Mouse (Mus musculus) retina, postnatal 1 day (tissue): ENCODE data around the gene Acrbp.
"Not testable (repeated sequence)": the region's sequence is repeated elsewhere in the genome, so short reads cannot be mapped to it uniquely, and the experiment has no call there.

Experiments used
- DNase-seq: peaks from one replicate; pipeline ENCODE4 v3.0.0-alpha.2; 2012

The Acrbp gene

DNA sequence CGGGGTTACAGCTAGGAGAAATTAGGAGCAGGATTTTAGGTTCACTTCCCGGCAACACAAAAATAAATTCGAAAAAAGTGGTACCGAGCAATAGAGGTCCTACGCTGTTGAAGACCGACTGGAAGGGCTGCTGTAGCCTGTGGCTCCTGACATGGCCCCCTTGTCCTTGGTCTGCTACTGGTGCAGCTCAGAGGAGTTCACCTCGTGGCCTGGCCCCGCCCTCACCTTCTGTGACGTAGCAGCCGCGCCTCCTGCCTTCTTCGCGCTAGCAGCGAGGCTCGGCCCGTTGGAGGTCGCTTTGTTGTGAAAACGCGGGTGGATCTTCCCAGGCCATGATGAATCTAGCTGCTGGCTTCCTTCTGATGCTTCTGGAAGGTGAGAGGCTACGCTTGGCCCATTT is at the start of gene Acrbp:
Acrbp (plus strand) TSS at position 12 of the 400 bp plus-strand sequence.
- DNase-seq = no peak

DNA sequence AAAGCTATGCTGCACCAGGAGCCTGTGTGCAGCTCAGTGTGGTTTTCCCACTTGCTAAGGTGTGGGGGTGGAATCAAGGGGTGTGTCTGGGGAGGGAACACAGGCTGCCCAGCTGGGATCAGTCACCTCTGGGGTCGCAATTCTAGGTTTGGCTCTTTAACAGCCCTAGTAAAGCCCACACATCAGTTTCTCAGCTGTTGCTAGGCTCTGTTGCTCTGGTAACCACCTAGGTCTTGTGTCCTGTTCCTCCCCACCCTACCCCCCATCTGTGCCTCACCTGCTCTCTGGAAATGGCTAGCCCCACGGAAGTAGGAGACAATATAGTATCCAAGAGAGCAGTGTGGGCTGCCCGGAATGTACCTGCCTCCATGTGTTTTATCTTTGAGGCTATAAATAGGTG is 45.8 kb upstream of the Acrbp start:
- no peak for DNase-seq

DNA sequence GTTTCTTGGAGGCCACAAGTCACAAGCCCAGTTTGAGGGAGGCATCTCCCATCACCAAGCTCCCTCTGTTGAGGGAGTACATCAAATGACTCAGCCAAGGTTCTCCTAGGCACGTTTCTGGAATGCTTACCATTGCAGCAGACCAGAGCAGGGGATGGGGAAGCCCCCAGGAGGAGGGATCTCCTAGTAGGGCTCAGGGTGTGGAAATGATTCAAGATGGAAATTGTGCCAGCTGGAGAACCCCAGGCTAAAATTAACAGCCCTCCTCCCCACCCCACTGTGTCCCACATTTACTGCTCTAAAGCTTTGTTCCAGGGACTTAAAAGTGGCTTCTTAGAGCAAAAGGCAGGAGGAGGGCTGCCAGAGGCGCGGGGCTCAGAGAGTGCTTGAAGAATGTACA is 44.4 kb upstream of the Acrbp start:
- DNase-seq = peak; percentile 24

DNA sequence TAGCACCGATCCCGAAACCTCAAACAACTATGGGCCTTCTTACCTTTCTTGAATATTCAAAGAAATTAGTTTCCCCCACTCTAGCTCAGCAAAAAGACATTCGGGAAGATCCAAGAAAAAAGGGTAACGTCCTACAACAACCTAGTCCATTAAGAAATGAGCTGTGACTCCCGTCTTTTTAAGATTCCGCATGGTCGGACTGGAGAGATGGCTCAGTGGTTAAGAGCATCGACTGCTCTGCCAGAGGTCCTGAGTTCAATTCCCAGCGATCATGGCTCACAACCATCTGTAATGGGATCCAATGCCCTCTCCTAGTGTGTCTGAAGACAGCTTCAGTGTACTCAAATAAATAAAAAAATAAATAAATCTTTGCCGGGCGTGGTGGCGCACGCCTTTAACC is 41.4 kb upstream of the Acrbp start:
- DNase-seq = no peak

DNA sequence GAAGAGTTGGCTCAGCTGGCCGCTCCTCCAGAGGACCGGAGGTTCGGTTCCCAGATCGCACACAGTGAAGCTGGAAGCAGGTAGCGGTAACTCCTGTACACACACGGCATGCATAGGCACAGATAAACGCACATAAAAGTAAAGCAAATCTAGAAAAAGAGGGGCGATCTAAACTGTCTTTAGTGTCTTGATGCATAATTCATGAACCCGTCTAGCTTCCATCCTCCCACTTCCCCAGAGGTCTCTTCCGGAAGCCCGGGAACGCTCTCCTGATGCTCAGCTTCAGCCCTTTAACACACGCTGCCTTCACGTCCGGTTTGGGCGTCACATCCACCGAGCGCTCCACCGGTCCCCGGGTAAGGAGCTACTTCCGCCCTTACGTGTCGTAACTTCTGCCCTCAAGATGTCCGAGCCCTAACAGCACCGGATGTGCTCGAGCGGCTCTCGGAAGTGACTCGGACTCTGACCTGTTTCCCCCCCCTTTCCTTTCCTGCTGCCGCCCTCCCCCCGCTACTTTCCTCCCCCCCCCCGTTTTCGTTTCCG is 40.8 kb upstream of the Acrbp start:
- DNase-seq = peak; percentile 99

DNA sequence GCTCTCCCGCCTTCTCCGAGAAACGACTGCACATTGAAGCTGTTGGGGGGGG is 40.5 kb upstream of the Acrbp start, which contains the start of gene Zfp384:
Zfp384 (plus strand) TSS at position 17 of the 52 bp plus-strand sequence.
- no peak for DNase-seq

DNA sequence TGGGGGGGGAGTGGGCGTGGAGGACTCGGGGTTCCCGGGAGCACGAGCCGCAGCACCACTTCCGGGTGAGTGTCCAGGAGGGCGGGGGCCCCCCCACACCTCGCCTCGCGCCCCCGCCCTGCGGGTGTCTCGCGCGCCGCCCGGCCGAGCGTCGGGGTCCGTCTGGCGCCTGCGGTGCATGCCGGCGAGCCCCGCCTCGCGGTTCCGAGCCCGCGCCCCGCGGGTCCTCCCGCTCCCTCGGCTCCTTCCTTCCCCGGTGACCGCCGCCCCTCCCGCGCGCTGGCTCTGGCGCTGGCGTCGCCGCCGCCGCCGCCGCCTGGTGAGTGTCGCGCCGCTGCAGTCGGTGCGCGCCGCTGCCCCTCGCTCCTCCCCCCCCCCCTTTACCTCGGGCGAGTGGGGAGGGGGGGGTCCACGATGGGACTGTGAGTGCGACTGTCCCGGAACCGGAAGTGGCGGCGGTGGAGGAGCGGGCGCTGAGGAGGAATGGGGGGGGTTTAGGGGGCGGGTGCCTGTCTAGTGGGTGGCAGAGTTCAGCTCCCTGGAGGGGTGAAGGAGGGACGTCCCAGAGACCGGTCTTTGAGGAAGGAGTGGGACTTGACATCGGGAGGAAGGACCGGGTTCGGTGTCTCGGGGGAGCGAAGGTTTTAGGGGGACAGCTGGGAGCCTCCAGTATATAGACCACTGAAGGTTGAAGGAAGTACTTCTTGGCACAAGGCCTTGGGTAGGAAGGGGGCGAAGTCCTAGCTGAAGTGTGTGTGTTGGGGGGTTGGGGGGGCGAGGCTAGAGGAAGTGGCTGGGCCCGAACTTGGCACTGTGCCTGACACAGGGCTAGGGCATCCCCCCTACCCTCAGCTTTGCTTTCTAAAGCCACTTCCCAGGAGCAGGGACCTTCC is 40.1 kb upstream of the Acrbp start:
- DNase-seq = peak; percentile 93

DNA sequence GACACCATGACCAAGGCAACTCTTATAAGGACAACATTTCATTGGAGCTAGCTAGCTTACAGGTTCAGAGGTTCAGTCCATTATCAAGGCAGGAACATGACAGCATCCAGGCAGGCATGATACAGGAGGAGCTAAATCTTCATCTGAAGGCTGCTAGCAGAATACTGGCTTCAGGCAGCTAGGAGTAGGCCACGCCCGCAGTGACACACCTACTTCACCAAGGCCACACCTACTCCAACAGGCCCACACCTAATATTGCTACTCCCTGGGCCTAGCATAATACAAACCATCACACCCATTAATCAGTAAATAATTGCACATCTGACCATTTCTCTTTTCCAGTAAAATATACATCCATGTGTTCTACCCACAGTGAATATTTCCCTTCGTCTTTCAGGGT is 31.8 kb upstream of the Acrbp start:
- DNase-seq = no peak

DNA sequence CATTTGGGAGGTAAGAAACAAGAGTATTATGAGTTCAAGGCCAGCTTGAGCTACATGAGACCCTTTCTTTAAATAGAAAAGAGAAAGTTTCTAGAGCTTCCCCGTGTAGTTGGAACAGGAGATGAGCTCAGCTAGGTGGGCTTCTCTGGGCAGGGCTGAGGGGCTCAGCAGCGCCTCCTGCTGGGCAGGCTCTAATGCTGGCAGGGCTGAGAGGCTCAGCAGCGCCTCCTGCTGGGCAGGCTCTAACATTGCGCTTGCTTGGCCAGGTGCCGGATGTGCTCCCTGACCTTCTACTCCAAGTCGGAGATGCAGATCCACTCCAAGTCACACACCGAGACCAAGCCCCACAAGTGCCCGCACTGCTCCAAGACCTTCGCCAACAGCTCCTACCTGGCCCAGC is 19.0 kb upstream of the Acrbp start:
- peak; percentile 69 for DNase-seq

DNA sequence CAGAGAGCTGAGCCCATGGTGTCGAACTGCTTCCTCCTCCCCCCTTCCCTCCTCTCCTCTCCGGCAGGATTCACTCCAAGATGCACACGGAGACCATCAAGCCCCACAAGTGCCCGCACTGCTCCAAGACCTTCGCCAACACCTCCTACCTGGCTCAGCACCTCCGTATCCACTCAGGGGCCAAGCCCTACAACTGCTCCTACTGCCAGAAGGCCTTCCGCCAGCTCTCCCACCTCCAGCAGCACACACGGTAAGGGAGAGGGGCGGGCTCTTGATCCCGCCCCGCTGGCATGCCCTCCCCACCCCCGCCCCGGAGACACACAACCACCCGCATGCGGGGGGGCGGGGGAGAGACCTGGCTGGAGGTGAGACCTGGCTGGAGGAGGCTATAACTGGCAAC is 17.9 kb upstream of the Acrbp start:
- DNase-seq = no peak

DNA sequence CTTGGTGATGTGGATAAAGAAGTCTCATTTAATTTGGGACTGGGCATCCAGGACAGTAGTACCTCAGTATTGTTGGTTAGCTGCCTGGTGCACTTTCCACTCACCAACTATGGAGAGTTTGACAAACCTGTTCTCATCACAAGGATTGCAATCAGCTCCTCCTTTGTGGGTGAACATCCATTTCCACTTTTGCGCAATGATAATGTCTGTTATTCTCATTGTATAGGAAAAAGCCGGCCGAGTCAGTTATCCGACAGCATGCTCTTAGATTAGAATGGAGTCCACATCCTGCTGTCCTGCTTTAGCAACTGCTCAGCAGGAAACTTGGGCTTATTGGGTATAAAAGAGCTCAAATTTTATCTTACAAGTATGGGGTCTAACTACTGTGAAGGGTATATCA is 10.8 kb upstream of the Acrbp start:
- no peak for DNase-seq

DNA sequence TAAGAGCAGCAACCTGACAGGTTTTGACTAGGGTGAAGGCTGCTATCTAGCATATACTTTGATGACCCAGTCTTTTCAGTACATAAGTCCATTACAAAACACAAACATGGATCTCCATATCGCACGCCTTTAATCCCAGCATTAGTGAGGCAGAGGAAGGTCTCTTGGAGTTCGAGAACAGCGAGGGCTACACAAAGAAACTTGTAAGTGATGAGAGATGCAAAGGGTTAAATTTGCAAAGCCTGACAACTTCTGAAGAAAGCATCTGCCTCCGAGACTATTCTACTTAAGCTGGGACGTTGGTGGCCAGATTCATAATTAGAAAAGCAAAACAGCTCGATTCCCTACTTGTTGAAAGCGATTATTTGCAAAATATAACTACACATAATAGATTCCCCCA is 10.4 kb upstream of the Acrbp start:
- DNase-seq = no peak

DNA sequence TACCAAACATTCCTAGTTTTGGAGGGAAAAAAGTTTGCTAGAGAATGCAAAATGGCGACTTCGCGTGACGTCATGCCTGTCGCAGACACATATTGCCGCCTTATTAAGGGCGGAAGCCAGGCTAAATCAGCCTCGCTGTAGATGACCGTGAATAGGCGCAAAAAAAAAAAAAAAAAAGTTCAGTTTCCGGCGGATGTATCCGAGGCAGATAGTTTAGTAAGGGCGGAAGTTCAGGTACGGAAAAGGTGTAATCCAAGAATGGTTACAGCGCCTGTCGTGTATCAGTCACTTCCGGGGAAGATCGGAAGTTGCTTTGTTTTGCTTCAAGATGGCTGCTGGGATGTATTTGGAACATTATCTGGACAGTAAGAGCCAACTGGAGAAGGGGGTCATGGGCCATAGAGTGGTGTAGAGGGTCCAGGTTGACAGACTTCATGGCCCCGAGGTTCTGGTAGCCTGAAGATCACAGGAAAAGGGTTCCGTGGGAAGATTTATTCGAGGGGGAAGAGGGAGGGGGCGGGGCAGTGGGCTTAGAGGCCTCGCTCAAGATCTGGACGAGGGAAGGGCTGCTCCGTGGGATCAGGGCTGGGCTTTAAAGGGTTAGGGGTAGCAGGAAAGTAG is 9.8 kb upstream of the Acrbp start, which contains the start of gene Ing4:
Ing4 (plus strand) TSS at position 228 of the 621 bp plus-strand sequence.
- peak; percentile 99 for DNase-seq

DNA sequence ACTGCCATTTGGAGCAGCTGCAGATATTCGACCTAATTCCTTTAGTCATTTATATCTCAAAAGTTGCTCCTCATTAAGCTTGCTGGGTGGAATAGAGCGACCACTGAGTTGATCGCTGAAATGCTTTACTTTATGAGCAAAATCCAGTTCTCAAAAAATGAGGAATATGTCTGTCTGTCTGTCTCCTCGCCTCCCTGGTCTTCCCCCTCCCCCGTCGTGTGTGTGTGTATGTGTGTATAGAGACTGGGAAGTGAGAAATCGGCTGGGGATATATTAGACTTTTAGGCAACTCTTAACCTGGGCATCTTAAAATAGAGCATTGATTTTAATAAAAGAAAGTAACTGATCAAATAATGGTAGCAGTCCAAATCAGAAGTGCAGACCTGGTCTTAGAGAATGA is 9.3 kb upstream of the Acrbp start:
- DNase-seq = no peak

DNA sequence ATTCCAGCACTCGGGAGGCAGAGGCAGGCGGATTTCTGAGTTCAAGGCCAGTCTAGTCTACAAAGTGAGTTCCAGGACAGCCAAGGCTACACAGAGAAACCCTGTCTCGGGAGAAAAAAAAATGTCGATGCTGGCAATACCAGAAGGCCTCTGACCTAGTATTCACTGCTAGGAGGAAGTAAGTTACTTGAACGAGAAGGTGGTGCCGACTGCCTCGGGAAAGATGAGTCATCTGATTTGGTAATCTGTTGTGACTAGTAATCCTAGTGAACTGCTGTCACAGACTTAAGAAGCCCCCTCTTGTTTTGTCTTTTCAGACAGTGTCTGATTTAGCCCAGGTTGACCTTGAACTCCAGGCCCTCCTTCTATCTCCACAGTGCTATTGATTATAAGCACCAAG is 8.4 kb upstream of the Acrbp start:
- no peak for DNase-seq

DNA sequence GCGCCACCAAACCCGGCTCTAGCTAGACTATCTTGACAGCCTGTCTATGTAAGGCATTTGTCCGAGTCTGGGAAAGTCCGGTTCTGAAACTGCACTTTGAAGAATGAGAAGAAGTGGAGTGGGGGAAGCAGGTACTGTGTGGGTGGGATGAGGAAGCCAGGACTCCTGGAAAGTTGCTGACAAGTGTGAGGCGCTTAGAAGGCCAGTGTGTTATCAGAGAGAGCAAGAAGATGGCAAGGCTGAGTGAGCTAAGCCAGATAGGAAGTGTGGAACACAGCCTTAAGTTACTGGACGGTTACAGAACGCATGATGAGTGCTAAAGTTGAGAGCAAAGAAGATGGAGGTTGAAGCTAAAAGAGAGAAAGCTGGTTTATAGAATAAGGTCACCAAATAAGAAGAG is 7.4 kb upstream of the Acrbp start:
- no peak for DNase-seq

DNA sequence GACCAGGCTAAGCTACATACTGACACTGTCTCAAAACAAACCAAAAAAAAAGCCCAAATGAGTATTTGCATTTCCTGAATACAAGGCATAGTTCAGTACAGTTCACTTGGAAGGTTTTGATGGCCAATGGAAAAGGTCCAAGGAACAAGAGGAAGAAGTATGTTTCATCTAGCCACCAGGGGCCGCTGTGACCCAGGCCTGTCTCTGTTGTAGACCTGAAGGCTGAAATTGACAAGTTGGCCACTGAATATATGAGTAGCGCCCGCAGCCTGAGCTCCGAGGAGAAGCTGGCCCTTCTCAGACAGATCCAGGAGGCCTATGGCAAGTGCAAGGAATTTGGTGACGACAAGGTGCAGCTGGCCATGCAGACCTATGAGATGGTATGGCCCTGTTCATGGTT is 2.8 kb upstream of the Acrbp start:
- DNase-seq = peak; percentile 89

DNA sequence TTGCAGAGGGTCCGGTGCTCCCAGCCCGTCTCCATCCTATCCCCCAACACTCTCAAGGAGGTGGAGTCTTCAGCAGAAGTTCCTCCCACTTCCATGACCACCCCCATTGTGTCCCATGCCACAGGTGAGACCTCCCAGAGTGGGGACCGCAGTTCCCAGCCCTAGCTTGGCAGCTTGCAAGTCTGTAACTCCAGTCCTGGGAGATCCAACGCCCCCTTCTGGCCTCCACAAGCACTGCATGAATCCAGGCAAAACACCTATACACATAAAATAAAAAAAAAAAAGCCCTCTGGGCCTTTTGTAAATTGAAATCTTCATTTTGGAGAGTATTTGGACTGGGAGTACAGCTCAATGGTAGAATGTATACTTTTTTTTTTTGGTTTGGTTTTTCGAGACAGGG is 1.7 kb downstream of the Acrbp start:
- DNase-seq = peak; percentile 42

DNA sequence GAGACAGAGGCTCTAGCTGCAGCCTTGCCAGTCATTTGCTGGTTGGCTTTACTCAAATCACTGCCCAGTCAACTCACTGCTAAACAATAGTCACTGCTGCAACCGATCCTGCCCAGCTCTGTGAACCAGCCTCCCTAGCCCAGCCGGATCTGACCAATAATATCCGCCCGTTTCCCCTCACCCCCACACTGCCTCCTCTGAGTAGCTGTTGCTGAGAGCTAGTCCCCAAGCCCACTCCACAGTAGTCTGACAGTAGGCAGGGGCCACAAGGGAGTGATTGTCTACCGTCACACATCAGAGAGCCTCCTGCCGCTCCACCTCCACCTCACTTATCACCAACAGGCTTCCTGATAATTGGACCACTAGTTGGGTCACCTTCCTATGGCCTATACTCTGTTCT is 12.0 kb downstream of the Acrbp start:
- peak; percentile 17 for DNase-seq

DNA sequence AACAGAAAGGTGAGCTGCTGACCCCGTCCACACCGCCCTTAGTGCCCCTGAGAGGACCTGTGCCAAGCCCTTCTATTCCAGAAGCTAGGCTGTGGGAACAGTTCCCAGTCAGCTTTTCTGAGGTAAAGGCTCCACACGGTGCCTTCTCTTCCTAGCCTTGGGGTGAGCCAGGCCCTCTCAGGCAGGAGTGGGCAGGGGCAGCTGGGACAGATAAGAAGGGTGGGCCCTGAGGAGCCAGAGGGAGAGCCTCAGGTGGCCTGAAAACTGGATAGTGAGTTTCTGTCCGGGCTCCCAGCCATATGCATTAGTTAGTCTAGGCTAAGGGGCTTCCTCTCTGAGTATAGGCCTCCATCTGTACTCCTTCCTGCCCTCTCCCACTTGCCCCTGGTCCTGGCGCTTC is 13.0 kb downstream of the Acrbp start:
- DNase-seq = no peak

DNA sequence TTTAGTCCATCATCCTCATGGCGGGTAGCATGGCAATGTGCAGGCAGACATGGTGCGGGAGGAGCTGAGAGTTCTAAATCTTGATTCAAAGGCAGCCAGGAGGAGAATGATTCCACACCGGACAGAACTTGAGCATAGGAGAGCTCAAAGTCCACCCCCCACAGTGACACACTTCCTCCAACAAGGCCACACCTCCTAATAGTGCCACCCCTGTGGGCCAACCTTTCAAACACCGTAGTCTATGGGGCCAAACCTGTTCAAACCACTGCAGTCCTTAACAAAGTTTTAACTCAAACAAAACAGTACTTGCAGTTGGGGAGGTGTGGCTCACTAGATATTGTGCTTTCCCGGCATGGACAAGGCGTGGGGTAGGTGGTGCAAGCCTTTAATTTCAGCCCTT is 14.4 kb downstream of the Acrbp start:
- DNase-seq = no peak

DNA sequence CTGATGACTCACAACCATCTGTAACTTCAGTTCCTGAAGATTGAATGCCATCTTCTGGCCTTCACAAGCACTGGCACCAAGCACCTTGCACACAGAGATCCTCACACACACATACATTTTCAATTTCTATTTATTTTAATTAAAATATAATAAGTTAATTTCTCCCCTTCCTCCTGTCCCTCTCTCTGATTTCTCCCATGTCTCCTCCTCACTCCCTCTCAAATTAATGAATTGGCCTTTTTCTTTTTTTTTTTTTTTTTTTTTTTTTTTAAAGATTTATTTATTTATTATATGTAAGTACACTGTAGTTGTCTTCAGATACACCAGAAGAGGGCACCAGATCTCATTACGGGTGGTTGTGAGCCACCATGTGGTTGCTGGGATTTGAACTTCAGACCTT is 15.7 kb downstream of the Acrbp start:
- DNase-seq = not testable (repeated sequence)

DNA sequence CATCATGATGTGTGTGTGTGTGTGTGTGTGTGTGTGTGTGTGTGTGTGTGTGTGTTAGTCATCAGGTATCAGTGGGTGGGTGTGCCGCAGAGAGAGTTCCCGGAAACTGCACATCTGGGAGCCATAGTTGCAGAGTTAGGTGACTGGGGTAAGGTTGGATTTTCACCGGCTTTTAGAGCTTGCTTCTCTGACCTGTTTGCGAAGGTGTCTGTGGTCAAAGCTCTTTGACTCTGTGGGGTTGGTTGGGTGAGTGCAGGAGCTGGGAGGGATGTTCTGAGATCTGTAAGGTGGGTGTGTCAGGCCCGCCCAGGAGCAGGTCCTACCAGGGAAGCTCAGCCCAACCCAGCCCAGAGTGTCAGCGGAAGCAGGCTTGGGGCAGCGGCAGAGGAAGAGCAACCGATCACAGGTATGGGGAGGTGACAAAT is 18.1 kb downstream of the Acrbp start, which contains the start of gene Lpar5:
Lpar5 (plus strand) TSS at position 350 of the 425 bp plus-strand sequence.
- DNase-seq = no peak

DNA sequence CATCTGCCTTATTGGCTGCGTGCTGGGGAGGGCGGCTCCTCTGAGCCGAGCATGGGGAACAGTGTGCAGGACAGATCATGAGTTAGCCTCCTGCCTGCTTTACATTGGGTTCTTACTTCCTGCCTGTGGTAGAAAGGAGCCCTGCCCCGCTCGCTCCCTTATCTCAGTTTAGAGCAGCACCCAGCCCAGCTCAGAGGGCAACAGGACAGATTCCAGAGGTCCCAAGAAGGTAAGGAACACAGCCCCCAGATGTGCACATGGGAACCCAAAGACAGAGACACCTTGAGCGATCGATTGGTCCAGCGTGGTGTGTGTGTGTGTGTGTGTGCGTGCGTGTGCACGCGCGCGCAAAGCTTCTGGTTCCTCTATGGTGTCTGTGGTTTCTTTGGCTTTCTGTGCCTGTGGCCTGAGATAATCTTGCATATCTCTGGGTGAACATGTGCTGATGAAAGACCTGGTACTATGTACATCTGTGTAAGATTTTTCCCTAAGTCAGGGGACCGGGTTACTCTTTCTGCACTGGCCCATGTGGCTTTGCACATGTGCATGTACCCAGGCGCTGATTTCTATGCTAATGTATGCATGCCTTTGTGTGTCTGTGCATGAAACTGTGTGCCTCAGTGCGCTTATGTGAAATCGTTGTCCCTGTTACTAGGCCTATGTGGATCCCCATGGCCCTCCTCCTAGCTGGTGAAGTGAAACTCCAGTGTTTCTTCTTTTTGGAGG is 21.8 kb downstream of the Acrbp start:
- no peak for DNase-seq
